Mouse (Mus musculus): ENCODE measurements around the gene AI837181.

Gene AI837181

GRCm38 (mm10) chr19:5447515-5448353, 22.8 kb downstream of the AI837181 start, which contains the start of gene Fosl1:
TSS of gene Fosl1 (plus strand) at chr19:5447547.
- DNase-seq = peak; percentile 84 to 86

DNA sequence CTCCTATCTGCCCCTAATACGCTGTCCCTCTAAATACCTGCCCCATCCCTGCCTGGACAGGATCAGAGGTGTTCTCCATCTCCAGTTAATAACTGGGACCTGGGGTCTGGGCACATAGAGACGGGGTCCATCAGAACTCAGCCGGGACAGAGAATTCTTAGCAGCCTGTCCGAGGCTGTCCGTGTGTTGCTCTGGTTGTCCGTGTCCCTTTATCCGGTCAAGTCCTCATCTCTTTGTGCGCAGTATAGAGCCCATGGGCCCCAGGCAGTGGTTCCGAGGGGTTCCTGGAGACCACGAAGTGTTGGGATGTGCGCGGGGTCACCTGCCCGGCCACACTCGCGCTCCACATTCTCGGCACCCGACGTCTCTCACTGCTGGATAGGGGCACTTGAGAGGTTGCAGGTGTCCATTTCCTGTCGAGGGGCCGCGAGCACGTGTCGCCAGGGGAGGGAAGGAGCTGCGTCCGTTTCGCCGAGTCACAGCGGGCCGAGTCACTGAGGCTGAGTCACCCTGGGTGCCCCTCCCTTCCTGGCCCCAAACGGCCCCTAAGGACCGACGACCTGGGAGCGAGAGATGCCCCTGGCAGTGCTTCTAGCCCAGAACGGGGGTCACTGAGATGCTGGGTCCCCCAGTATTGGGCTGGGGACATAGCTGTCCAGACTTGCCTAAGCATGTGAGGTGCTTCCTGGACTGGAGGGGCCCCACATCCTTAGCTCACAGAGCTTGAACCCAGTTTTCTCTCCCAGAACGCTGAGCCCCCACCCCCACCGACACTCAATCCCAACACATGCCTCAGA, 23.6 kb downstream of the AI837181 start:
- DNase-seq = peak in 1 of 2 experiments; percentile 17

DNA sequence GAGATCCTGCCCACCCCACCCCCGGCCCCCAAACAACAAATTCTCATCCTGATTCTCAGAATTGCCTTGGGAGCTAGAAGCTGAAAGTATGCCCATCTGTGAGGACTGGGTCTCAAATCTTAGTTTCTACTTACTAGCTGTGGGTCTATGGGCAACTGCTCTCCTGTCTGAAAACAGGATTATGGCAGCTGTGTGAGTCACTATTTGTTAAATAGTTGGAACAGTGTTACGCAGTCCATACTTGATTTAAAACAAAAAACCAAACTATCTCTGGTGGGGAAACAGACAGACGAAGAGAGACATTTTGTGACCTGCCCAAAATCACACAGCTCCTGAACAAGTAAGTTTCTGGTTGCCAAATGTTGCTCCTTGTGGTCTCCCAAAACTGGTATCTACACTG, 24.7 kb downstream of the AI837181 start:
- DNase-seq = no peak

- no peak for DNase-seq
Measured at GRCm38 (mm10) chr19:5451766-5452165, 26.8 kb downstream of the AI837181 start.

- DNase-seq = no peak
Measured at GRCm38 (mm10) chr19:5455037-5455436, 30.1 kb downstream of the AI837181 start.

GRCm38 (mm10) chr19:5455568-5455967, 30.6 kb downstream of the AI837181 start:
- DNase-seq = no peak

DNA sequence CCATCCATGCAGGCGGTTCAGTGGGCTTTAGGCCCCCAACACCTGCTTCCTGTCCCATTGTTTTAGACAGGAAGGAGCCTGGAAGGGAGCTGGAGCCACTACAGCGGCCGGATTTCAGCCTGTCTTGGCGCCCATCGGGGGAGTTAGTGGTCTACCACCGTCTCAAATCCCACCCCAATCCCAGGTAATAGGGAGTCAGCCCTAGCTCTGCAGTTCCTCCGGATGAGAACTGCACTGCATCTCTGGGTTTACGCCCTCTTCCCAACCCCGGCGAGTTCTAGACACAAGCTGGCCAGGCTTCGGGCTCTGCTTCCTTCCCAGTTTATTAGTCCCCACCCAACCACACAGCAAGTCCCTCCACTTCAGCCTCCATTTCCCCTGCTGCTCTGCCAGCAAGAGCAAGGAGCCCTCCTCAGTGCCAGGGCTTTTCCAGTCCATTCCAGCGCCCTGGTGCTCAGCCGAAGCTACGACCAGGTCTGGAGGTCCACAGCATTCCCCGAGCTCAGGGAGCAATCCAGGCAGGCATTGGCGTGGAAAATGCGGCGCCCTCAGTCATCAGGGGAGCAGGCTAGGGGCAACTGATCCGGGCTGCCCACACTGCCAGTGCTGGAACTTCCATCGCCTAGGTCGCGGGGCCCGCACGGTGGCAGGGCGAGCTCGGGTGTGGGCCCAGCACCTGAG, 31.4 kb downstream of the AI837181 start:
- peak in 1 of 2 experiments; percentile 32 for DNase-seq

GRCm38 (mm10) chr19:5456922-5457745, 32.2 kb downstream of the AI837181 start:
- DNase-seq = peak; percentile 99

DNA sequence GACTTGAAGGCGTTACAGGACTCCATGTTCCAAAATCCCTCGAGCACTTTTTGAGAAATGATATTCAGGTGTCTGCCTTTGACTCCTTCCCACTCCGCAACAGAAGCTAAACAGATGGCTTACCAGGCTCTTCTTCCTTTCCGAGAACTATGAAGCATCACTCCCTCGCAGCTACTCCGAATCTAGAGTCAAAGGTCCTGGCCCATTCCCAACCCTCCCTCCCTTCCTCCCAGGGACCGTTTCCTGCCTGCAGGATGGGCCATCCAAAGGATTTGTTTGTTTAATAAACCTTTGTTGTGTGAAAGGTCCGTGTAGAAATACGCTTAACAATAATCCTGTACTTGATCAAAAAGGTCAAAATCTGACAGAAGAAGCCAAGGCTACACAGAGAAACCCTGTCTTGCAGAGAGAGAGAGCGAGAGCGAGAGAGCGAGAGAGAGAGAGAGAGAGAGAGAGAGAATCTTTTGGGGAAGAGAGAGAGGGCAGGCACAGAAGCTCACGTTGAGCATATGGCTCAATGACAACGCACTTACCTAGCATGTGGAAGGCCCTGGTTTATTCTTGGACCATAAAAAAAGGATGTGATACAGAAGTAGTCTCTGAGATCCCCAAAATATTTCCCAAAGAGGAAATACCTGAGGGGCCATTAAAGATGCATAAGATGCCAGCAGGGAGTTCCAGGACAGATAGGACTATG, 33.0 kb downstream of the AI837181 start, which contains the start of gene Ccdc85b:
Gene Ccdc85b (minus strand): TSS at position 149 of the 697 bp plus-strand sequence.
- no peak for DNase-seq

DNA sequence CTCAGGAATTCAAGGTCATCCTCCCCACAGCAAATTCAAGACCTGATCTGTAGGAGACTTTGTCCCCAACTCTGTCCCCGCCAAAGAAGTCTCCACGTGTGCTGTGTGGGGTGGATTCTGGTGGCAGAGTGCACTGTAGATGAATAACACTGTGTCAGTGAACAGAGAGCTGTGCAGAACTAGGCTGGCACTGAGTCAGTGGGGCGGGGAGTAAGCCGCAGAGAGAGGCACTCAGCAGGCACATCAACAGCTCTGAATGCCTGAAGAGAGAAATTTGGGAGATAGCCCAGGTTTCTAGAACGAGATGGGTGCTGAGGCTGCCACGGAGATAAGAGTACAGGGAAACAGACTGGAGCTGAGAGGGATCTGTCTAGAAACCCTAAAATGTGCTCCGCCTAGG, 34.1 kb downstream of the AI837181 start:
- DNase-seq = peak in 1 of 2 experiments; percentile 42

- DNase-seq = no peak
Measured at GRCm38 (mm10) chr19:5459896-5460295, 35.0 kb downstream of the AI837181 start.

DNA sequence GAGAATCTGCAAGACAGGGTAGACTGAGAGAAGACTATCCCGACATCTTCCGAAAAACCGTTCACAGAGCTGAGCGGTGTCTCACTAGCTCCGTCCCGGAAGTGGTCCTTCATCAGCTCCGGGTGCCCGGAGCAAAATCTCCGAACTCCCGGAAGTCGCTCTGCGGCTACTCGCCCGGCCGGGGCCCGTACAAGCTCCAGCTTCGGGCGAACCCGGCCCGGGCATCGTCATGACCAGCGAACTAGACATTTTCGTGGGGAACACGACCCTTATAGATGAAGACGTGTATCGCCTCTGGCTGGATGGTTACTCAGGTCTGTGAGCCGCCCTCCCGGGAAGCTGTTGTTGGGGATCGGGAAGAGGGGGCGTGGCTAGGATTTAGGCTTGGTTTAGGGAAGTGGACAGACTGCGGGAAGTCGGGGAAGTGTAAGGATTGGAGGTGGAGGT, 35.5 kb downstream of the AI837181 start, which contains the start of gene Fibp:
Gene Fibp (plus strand): TSS at position 151 of the 447 bp plus-strand sequence.
- DNase-seq = peak; percentile 92 to 93

DNA sequence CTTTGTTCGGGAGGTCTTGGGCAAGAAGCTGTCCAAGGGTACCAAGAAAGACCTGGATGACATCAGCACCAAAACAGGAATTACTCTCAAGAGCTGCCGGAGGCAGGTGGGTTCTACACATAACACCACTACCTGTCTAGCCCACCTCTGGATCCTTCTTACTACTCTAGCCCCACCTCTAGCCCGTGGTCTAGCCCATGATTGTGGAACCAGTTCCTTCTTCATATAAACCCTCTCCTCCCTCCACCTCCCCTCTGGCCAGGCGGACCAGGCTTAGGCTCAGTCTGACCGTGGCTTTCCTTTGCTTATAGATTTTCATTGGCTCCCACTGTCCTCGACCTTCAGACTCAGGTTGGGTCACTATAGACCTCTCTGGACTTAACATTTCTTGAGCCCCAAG, 36.5 kb downstream of the AI837181 start:
- no peak for DNase-seq

DNA sequence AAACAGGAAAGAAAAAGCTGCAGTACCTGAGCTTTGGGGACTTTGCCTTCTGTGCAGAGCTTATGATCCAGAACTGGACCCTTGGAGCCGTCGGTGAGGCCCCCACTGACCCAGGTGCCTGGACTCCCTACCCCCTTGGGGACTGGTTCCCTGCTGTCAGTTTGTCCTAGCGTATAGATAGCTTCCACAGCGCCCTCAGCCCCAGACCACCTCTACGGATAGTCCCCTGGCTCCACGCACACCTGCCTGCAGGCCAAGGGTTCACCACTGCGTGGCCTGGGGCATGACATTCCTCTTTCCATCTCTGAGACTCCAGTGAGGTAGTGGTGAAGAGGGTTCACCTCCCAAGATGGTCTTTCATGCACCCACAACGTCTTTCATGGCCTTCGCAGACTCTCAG, 38.3 kb downstream of the AI837181 start:
- no peak for DNase-seq

- peak; percentile 87 to 89 for DNase-seq
Measured at GRCm38 (mm10) chr19:5463791-5464562, 39.0 kb downstream of the AI837181 start.

- DNase-seq = no peak
Measured at GRCm38 (mm10) chr19:5465037-5465436, 40.1 kb downstream of the AI837181 start.

DNA sequence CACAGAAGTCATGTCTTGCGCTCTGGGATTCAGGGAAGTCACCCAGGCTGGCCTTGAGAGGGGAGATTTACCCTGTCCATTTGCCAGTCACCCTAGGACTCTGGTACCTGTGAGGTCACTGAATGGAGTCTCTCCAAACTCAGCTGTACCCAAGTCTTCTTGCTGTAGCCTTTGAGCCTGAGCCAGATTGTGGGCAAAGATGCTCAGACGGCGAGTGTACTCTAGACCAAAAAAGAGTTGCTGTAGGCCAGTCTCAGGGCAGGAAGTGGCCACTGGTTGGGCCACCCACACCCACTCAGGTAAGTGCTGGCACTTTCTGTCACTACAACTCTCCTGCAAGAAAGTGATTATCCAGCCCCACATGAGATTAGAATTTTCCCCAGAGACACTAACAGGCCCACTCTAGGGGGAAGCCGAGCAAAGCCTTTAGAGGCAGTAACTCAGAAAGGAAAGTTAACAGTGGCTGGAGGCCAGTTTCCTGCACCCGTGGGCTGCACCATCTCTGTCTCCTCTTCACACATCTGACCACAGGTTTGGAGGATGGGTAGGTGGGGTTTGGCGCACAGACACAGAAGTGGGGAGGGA, 42.1 kb downstream of the AI837181 start:
- no peak for DNase-seq

DNA sequence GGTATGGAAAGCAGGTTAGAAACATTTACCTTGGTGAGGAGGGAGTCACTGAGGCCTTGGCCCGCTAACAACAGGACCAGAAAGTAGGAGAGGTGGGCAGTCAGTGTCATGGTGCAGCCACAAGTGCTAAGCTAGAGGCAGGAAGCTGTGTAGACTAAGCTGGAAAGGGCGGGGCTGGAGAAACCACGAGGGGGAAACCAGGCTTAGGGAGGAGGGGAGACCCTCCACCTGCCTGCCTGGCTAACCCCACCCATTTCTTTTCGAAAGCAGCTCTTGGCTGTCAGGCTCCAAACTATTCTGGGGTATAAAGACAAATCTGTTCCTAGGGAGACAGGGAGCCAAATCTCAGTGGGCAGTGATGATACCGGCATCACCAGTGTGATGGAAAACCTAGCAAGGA, 43.4 kb downstream of the AI837181 start, which contains the start of gene Ctsw:
Gene Ctsw (minus strand): TSS at position 134 of the 400 bp plus-strand sequence.
- no peak for DNase-seq

GRCm38 (mm10) chr19:5471846-5472245, 46.9 kb downstream of the AI837181 start:
- no peak for DNase-seq

GRCm38 (mm10) chr19:5472857-5473256, 47.9 kb downstream of the AI837181 start:
- no peak for DNase-seq

Data from cerebellum, postnatal 10 days (tissue).